Mouse (Mus musculus) neural tube, embryonic 15.5 days (tissue): ENCODE results near the gene Olfr488. TPM values are rescaled to one million over a fixed set of nuclear protein-coding genes. Genes with fewer than 3 reads are reported as not detected.
"Not testable (repeated sequence)": the region's sequence is repeated elsewhere in the genome, so short reads cannot be mapped to it uniquely, and the experiment has no call there.

Experiments
- ATAC-seq: fragments of 200-750 bp; cut with Nextera tagmentation; 2 replicates; pipeline ENCODE4 v1.8.0; 2017; ENCODE audit warnings: mild to moderate bottlenecking, moderate TSS enrichment, moderate library complexity; ENCODE audit not compliant: low FRiP score
- H3K27ac ChIP-seq: fragments of 300-500 bp; sonication (generic); replicated peaks from 2 replicates; pipeline ENCODE4 v1.5.1; 2015; ENCODE audit warnings: mild to moderate bottlenecking, inconsistent platforms
- H3K27me3 ChIP-seq: fragments of 300-500 bp; sonication (generic); replicated peaks from 2 replicates; pipeline ENCODE4 v1.6.1; 2015; ENCODE audit warnings: inconsistent platforms
- H3K36me3 ChIP-seq: fragments of 300-500 bp; sonication (generic); 2 replicates; pipeline ENCODE4 v1.6.1; 2015; ENCODE audit warnings: inconsistent platforms
- H3K4me1 ChIP-seq: fragments of 300-500 bp; sonication (generic); 2 replicates; pipeline ENCODE4 v1.6.1; 2015; ENCODE audit warnings: inconsistent platforms
- H3K4me2 ChIP-seq: fragments of 300-500 bp; sonication (generic); 2 replicates; pipeline ENCODE4 v1.6.1; 2015; ENCODE audit warnings: inconsistent platforms, mild to moderate bottlenecking, moderate library complexity
- H3K4me3 ChIP-seq: fragments of 300-500 bp; sonication (generic); replicated peaks from 2 replicates; pipeline ENCODE4 v1.5.1; 2015; ENCODE audit warnings: mild to moderate bottlenecking, inconsistent platforms
- H3K9ac ChIP-seq: fragments of 300-500 bp; sonication (generic); replicated peaks from 2 replicates; pipeline ENCODE4 v1.6.1; 2015; ENCODE audit warnings: mild to moderate bottlenecking, inconsistent platforms
- H3K9me3 ChIP-seq: fragments of 300-500 bp; sonication (generic); replicated peaks from 2 replicates; pipeline ENCODE4 v1.6.1; 2016; ENCODE audit warnings: inconsistent platforms
- WGBS: fragments of 180-500 bp; shearing (Covaris S2); methylation state at CpG from one replicate; pipeline ENCODE4 v1.1.7; 2015; ENCODE audit warnings: mixed read lengths; 5-methylcytosine and 5-hydroxymethylcytosine counted together
- polyA plus RNA-seq: library from polyadenylated mRNA; unstranded; fragments of >200 nt; fragmentation: Nextera tagmentation; extraction: Ambion mirVana; gene quantifications from 2 replicates; pipeline ENCODE4 v1.2.1, GENCODE M21; 2015

The Olfr488 gene
- not detected in 2 replicates for polyA plus RNA-seq

DNA sequence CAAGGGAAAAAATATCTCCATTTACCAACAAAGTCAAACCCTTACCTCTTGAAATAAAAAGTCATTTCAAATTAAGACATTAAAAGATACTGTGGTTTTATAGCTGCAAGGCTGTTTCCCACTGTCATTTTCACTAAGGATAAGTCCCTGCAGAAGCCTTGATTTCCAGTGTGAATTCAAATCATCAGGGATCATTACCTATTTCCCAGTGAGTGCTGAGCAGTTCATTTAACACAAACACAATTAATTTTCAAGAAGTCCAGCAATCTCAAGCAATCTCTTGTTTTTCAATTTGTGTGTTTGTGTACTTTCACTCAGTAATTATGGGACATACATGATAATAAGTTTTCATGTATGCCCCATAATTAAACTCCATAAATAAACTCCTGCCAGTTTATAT, at the start of gene Olfr488:
Gene Olfr488, minus strand, starts transcription at position 101 of the 400 bp plus-strand sequence.
- Histone ChIP-seq H3K4me2 (no peak within 1 kb of the TSS), H3K9me3 (no peaks in the 10 kb centered on the region), H3K4me1 (no peaks in the 10 kb centered on the region), H3K36me3 (no peaks in the 10 kb centered on the region), H3K27me3 (no peaks in the 10 kb centered on the region), H3K9ac (no peak within 1 kb of the TSS), H3K27ac (no peak within 1 kb of the TSS), H3K4me3 (no peak within 1 kb of the TSS)
- ATAC-seq = no peak

DNA sequence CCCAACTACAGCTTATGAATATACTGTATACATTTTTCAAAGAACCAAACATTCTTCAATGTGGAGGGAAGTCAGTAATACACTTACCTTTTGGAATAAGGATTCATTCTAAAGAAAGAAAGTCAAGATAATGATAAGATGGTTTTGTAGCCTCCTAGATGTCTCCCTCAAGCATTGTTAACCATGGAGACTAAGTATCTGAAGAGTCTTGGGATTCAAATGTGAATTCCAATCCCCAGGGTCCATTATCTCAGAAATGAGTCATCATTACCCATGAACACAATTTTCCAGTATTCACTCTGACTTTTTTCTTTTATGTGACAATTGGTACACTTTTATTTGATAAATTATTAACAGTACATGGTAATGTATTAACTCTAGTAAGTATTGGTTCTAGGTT, 30.7 kb upstream of the Olfr488 start, which contains the start of gene Olfr490:
Gene Olfr490, minus strand, starts transcription at position 101 of the 400 bp plus-strand sequence.
- Histone ChIP-seq H3K9ac (no peak within 1 kb of the TSS), H3K4me1 (no peaks in the 10 kb centered on the region), H3K4me3 (no peak within 1 kb of the TSS), H3K27me3 (no peaks in the 10 kb centered on the region), H3K9me3 (no peaks in the 10 kb centered on the region), H3K36me3 (no peaks in the 10 kb centered on the region), H3K4me2 (no peak within 1 kb of the TSS), H3K27ac (no peak within 1 kb of the TSS)
- no peak for ATAC-seq

DNA sequence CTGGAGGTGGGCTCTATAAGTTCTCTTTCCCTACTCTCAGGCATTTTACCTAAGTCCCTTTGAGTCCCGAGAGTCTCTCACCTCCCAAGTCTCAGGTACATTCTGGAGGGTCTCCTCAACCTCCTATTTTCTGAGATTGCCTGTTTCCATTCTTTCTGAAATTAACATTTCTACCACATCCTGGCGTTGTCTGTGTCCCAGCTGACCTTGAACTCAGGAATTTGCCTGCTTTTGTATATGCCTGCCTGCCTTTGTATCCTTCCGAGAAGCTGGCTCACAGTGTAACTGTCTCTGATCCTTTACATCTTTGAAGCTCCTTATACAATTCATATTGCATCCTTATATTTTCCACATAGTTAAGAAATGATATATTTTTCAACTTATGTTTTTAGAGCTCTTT, 24.6 kb downstream of the Olfr488 start:
- H3K4me1 ChIP-seq = no peaks in the 10 kb centered on the region
- no peak overlapping the region for H3K4me3 ChIP-seq
- 76% methylated on average over 3 of the region's 3 CpGs for WGBS
- H3K27me3 ChIP-seq = no peaks in the 10 kb centered on the region
- H3K36me3 ChIP-seq = no peaks in the 10 kb centered on the region
- H3K27ac ChIP-seq = no peak overlapping the region
- H3K9me3 ChIP-seq = no peaks in the 10 kb centered on the region
- ATAC-seq = no peak
- no peak overlapping the region for H3K4me2 ChIP-seq
- no peak overlapping the region for H3K9ac ChIP-seq

DNA sequence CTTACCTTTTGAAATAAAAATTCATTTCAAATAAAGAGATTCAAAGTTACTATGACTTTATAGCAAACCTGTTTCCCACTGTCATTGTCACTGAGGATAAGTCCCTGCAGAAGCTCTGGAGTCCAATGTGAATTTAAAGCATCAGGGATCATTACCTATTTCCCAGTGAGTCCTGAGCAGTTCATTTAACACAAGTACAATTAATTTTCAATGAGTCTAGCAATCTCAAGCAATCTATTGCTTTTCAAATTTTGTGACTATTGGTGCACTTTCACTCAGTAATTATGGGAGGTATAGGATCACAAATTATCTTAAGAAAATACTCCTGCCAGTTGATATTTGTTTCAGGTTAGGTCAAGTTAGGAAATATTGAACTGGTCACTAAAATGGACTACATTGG, 43.6 kb downstream of the Olfr488 start, which contains the start of gene Olfr487:
Gene Olfr487, minus strand, starts transcription at position 101 of the 400 bp plus-strand sequence.
- not testable (repeated sequence) for H3K27me3 ChIP-seq, H3K4me2 ChIP-seq, H3K27ac ChIP-seq, H3K36me3 ChIP-seq, H3K9me3 ChIP-seq, ATAC-seq, H3K9ac ChIP-seq, H3K4me3 ChIP-seq, H3K4me1 ChIP-seq

Other genes starting within 250 kb of the Olfr488 start
- gene Olfr478, start 224.4 kb downstream of the Olfr488 start, polyA plus RNA-seq = not detected in 2 replicates
- gene Olfr479, start 207.7 kb downstream of the Olfr488 start, polyA plus RNA-seq = not detected in 2 replicates
- not detected in 2 replicates for gene Olfr480, start 191.0 kb downstream of the Olfr488 start, polyA plus RNA-seq
- not detected in 2 replicates for gene Olfr481, start 178.5 kb downstream of the Olfr488 start, polyA plus RNA-seq
- not detected in 2 replicates for gene Olfr482, start 160.8 kb downstream of the Olfr488 start, polyA plus RNA-seq
- gene Olfr483, start 157.5 kb downstream of the Olfr488 start, polyA plus RNA-seq = not detected in 2 replicates
- not detected in 2 replicates for gene Olfr484, start 130.9 kb downstream of the Olfr488 start, polyA plus RNA-seq
- not detected in 2 replicates for gene Olfr485, start 98.5 kb downstream of the Olfr488 start, polyA plus RNA-seq
- not detected in 2 replicates for gene Olfr486, start 85.6 kb downstream of the Olfr488 start, polyA plus RNA-seq
- not detected in 2 replicates for gene Olfr487, start 43.7 kb downstream of the Olfr488 start, polyA plus RNA-seq
- not detected in 2 replicates for gene Olfr490, start 30.6 kb upstream of the Olfr488 start, polyA plus RNA-seq
- gene Olfr491, start 55.1 kb upstream of the Olfr488 start, polyA plus RNA-seq = not detected in 2 replicates
- gene Olfr492, start 65.3 kb upstream of the Olfr488 start, polyA plus RNA-seq = not detected in 2 replicates
- not detected in 2 replicates for gene Olfr493, start 88.6 kb upstream of the Olfr488 start, polyA plus RNA-seq
- not detected in 2 replicates for gene Olfr494, start 107.0 kb upstream of the Olfr488 start, polyA plus RNA-seq
- gene Olfr495, start 134.8 kb upstream of the Olfr488 start, polyA plus RNA-seq = not detected in 2 replicates
- not detected in 2 replicates for gene Olfr497, start 162.1 kb upstream of the Olfr488 start, polyA plus RNA-seq
- gene Olfr498, start 207.0 kb upstream of the Olfr488 start, polyA plus RNA-seq = not detected in 2 replicates